ENCODE assay signal across 8 mouse cellular contexts in genomic region chr11:99574106-99574505, GRCm38 (mm10). TPM values are rescaled to one million over a fixed set of nuclear protein-coding genes. Genes with fewer than 3 reads are reported as not detected.
DNase-seq lines count a peak whose midpoint lies in the region; ATAC-seq lines count a peak whose summit lies in the region.

No protein-coding gene starts in this region.

- intact Hi-C loops in gastrocnemius, postnatal 14 days (cut with DNase I; ENCODE audit: low total_unique reads): no loop called here
- intact Hi-C loops in left cerebral cortex, postnatal 4 days (cut with DNase I): no loop called here

- DNase-seq in cerebellum, adult 11 months: peak; percentile 28
- peak; percentile 63 to 78 for DNase-seq in cerebellum, postnatal 4 days (ENCODE audit: low spot score in 2 of 2)
- DNase-seq in gastrocnemius, postnatal 14 days: peak; percentile 52
- peak; percentile 78 for DNase-seq in left cerebral cortex, postnatal 4 days
- peak; percentile 14 to 19 for DNase-seq in spleen, postnatal 36 days (ENCODE audit: low spot score in 2 of 2)

- H3K27me3 ChIP-seq in intestine, embryonic 16.5 days (replicated peaks; ENCODE audit: control insufficient read depth, insufficient read depth, low read length): no peaks in the 10 kb centered on the region
- H3K27me3 ChIP-seq in midbrain, embryonic 15.5 days (replicated peaks): no peaks in the 10 kb centered on the region

- H3K36me3 ChIP-seq in intestine, embryonic 16.5 days (ENCODE audit: control insufficient read depth, insufficient read depth, low read length): no peaks in the 10 kb centered on the region
- no peaks in the 10 kb centered on the region for H3K36me3 ChIP-seq in midbrain, embryonic 15.5 days (replicated peaks)

- H3K9ac ChIP-seq in intestine, embryonic 16.5 days (ENCODE audit: low read depth, low read length): peak overlapping the region; percentile 41; the same call in 1 of the 2 replicates
- peak overlapping the region; percentile 34; the same call in 1 of the 2 replicates for H3K9ac ChIP-seq in midbrain, embryonic 15.5 days

- H3K4me3 ChIP-seq in intestine, embryonic 16.5 days (ENCODE audit: low read length): no peak overlapping the region
- H3K4me3 ChIP-seq in midbrain, embryonic 15.5 days: no peak overlapping the region; the same call in 1 of the 2 replicates

- 3% methylated on average over 7 of the region's 7 CpGs for WGBS in intestine, embryonic 16.5 days
- 7% methylated on average over 7 of the region's 7 CpGs for WGBS in midbrain, embryonic 15.5 days

- no peaks in the 10 kb centered on the region for H3K9me3 ChIP-seq in intestine, embryonic 16.5 days (ENCODE audit: control insufficient read depth, low read length)
- H3K9me3 ChIP-seq in midbrain, embryonic 15.5 days: no peaks in the 10 kb centered on the region

- no peak overlapping the region for H3K27ac ChIP-seq in intestine, embryonic 16.5 days (ENCODE audit: low read length)
- no peak overlapping the region for H3K27ac ChIP-seq in midbrain, embryonic 15.5 days

- no peaks in the 10 kb centered on the region for H3K4me1 ChIP-seq in intestine, embryonic 16.5 days (ENCODE audit: control insufficient read depth, insufficient read depth, low read length)
- no peaks in the 10 kb centered on the region for H3K4me1 ChIP-seq in midbrain, embryonic 15.5 days

- H3K4me2 ChIP-seq in intestine, embryonic 16.5 days (ENCODE audit: low read depth, low read length): peak overlapping the region; percentile 34
- peak overlapping the region; percentile 40 for H3K4me2 ChIP-seq in midbrain, embryonic 15.5 days

- ATAC-seq in cerebellum, adult (ENCODE audit: insufficient number of reproducible peaks, low FRiP score, low TSS enrichment): no peak; the same call in 1 of the 2 replicates
- 0 out of 2 replicates have a peak, but pooled peaks have one; percentile 58 for ATAC-seq in intestine, embryonic 16.5 days
- peak; percentile 69; the same call in 1 of the 2 replicates for ATAC-seq in midbrain, embryonic 15.5 days (replicated peaks)

RNA-seq across cellular contexts. Expression of gene Krtap1-5, which starts 6.7 kb away (rescaled TPM):
- not detected for total RNA-seq in gastrocnemius, postnatal 14 days (2021)
- not detected in 2 replicates for polyA plus RNA-seq in intestine, embryonic 16.5 days (2015; fragmentation: Nextera tagmentation; extraction: Ambion mirVana)
- total RNA-seq in left cerebral cortex, postnatal 4 days (2021): not detected
- polyA plus RNA-seq in midbrain, embryonic 15.5 days (2015; fragmentation: Nextera tagmentation; extraction: Ambion mirVana): not detected in 2 replicates

RNA-seq across cellular contexts. Expression of gene Krtap3-1, which starts 7.7 kb away (rescaled TPM):
- not detected for total RNA-seq in gastrocnemius, postnatal 14 days (2021)
- not detected in 2 replicates for polyA plus RNA-seq in intestine, embryonic 16.5 days (2015; fragmentation: Nextera tagmentation; extraction: Ambion mirVana)
- total RNA-seq in left cerebral cortex, postnatal 4 days (2021): not detected
- not detected in 2 replicates for polyA plus RNA-seq in midbrain, embryonic 15.5 days (2015; fragmentation: Nextera tagmentation; extraction: Ambion mirVana)

RNA-seq across cellular contexts. Expression of gene Krtap1-4, which starts 9.3 kb away (rescaled TPM):
- not detected for total RNA-seq in gastrocnemius, postnatal 14 days (2021)
- not detected in 2 replicates for polyA plus RNA-seq in intestine, embryonic 16.5 days (2015; fragmentation: Nextera tagmentation; extraction: Ambion mirVana)
- not detected for total RNA-seq in left cerebral cortex, postnatal 4 days (2021)
- not detected in 2 replicates for polyA plus RNA-seq in midbrain, embryonic 15.5 days (2015; fragmentation: Nextera tagmentation; extraction: Ambion mirVana)

RNA-seq across cellular contexts. Expression of gene Gm11939, which starts 14.8 kb away (rescaled TPM):
- not detected for total RNA-seq in gastrocnemius, postnatal 14 days (2021)
- not detected in 2 replicates for polyA plus RNA-seq in intestine, embryonic 16.5 days (2015; fragmentation: Nextera tagmentation; extraction: Ambion mirVana)
- not detected for total RNA-seq in left cerebral cortex, postnatal 4 days (2021)
- not detected in 2 replicates for polyA plus RNA-seq in midbrain, embryonic 15.5 days (2015; fragmentation: Nextera tagmentation; extraction: Ambion mirVana)

RNA-seq across cellular contexts. Expression of gene Krtap1-3, which starts 17.0 kb away (rescaled TPM):
- not detected for total RNA-seq in gastrocnemius, postnatal 14 days (2021)
- polyA plus RNA-seq in intestine, embryonic 16.5 days (2015; fragmentation: Nextera tagmentation; extraction: Ambion mirVana): not detected in 2 replicates
- total RNA-seq in left cerebral cortex, postnatal 4 days (2021): not detected
- not detected in 2 replicates for polyA plus RNA-seq in midbrain, embryonic 15.5 days (2015; fragmentation: Nextera tagmentation; extraction: Ambion mirVana)

Comparison
In these comparisons a context has a peak if more than half of its experiments do, and no peak if none do; other contexts are left out.
1. DNase-seq: peak in every context shown above with its lines; median percentile 78 in left cerebral cortex, postnatal 4 days; 70 in cerebellum, postnatal 4 days; 52 in gastrocnemius, postnatal 14 days; 28 in cerebellum, adult 11 months; 16 in spleen, postnatal 36 days.